Mouse (Mus musculus): ENCODE data around the gene Smagp. TPM values are rescaled to one million over a fixed set of nuclear protein-coding genes. Genes with fewer than 3 reads are reported as not detected.

The Smagp gene
- polyA plus RNA-seq, 1 experiment = not detected

DNA sequence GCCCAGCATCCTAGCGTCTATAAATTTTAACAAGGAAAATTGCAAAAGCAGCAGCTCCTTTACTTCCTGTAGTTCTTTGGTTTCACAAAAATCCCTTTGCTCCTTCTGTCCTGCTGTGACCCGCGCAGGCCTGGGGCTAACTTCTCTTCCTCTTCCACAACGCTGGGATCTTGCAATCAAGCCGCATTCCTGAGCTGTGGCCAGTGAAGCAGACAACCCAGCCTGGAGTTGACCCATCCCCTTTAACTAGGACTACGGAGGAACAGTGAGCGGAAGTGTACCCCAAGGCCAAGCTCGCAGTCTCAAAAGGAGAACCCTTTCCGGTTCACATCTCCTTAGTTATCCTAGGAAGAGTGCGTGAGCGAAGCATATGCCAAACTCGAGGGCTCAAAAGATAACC, 41.8 kb upstream of the Smagp start:
- H3K4me3 ChIP-seq (ENCODE audit: insufficient read depth, low read depth, low read length) = no peak overlapping the region
- H3K27ac ChIP-seq (ENCODE audit: insufficient read depth, low read depth, low read length) = no peak overlapping the region
- H3K4me1 ChIP-seq (ENCODE audit: control insufficient read depth, insufficient read depth, low read length) = peaks cover 3% of the 10 kb centered on the region; the same call in 1 of the 2 replicates
- 86% methylated on average over 12 of the region's 12 CpGs for WGBS
- TF ChIP-seq CTCF (IDR thresholded peaks at IDR 0.05; ENCODE audit: insufficient read depth, low read depth, low read length) = no peak
- TF ChIP-seq POLR2A (IDR thresholded peaks at IDR 0.05; ENCODE audit: insufficient read depth, low read depth, low read length) = no peak

DNA sequence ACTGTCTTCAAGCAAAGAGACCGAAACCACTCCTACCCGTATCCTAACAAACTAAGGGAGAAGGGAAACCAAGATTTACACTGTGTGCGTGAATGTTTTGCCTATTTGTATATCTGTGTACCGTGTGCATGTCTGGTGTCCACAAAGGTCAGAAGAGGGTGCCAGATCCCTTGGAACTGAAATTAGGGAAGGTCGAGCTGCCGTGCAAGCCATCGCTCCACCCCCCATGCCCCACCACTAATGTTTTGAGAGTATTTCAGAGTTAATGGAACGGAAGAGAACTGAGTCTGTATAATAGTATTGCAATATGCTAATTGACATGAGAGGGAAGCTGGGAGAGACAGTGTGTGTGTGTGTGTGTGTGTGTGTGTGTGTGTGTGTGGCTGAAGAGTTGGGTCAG, 40.9 kb upstream of the Smagp start:
- H3K27ac ChIP-seq (ENCODE audit: insufficient read depth, low read depth, low read length) = no peak overlapping the region
- TF ChIP-seq POLR2A (IDR thresholded peaks at IDR 0.05; ENCODE audit: insufficient read depth, low read depth, low read length) (no peak), CTCF (IDR thresholded peaks at IDR 0.05; ENCODE audit: insufficient read depth, low read depth, low read length) (no peak)
- no peak overlapping the region for H3K4me3 ChIP-seq (ENCODE audit: insufficient read depth, low read depth, low read length)
- H3K4me1 ChIP-seq (ENCODE audit: control insufficient read depth, insufficient read depth, low read length) = peaks cover 3% of the 10 kb centered on the region; the same call in 1 of the 2 replicates
- 78% methylated on average over 8 of the region's 8 CpGs for WGBS

DNA sequence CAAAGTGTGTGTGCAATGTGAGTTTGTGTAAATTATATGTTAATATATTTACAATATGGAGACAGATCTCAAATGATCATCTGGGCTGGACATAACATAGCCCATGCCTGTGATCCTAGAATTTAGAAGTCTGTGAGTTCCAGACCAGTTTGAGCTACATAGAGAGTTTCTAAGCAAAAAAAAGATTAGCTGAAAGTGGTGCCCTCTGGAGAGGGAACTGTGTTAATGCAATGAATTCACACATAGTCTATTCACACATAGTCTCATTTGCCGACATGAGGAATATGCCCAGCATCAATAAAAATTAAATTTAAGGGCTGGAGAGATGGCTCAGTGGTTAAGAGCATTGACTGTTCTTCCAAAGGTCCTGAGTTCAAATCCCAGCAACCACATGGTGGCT, 39.8 kb upstream of the Smagp start:
- H3K27ac ChIP-seq (ENCODE audit: insufficient read depth, low read depth, low read length) = no peak overlapping the region
- TF ChIP-seq POLR2A (IDR thresholded peaks at IDR 0.05; ENCODE audit: insufficient read depth, low read depth, low read length) (no peak), CTCF (IDR thresholded peaks at IDR 0.05; ENCODE audit: insufficient read depth, low read depth, low read length) (no peak)
- H3K4me3 ChIP-seq (ENCODE audit: insufficient read depth, low read depth, low read length) = no peak overlapping the region
- H3K4me1 ChIP-seq (ENCODE audit: control insufficient read depth, insufficient read depth, low read length) = peaks cover 3% of the 10 kb centered on the region; the same call in 1 of the 2 replicates
- WGBS = 79% methylated on average over 1 of the region's 1 CpGs

DNA sequence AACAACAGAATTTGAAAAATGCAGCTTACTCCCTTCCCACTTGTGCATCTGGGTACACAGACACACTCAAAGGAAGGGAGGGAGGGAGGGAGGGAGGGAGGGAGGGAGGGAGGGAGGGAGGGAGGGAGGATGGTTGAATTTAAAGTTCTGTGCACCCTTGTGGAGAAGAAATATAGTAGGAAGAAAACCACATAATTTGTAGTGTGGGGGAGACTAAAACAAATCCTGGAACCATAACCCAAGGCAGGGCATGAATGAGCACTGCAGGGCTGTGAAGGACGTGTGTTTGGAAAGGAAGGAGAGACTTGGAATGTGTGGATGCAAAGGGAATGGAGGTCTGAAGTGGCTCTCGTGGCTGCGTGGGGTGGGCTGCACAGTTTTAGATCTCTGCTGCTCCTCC, 38.7 kb upstream of the Smagp start:
- 65% methylated on average over 3 of the region's 3 CpGs for WGBS
- H3K4me1 ChIP-seq (ENCODE audit: control insufficient read depth, insufficient read depth, low read length) = peaks cover 3% of the 10 kb centered on the region; the same call in 1 of the 2 replicates
- H3K27ac ChIP-seq (ENCODE audit: insufficient read depth, low read depth, low read length) = no peak overlapping the region
- TF ChIP-seq POLR2A (IDR thresholded peaks at IDR 0.05; ENCODE audit: insufficient read depth, low read depth, low read length) = no peak
- no peak overlapping the region for H3K4me3 ChIP-seq (ENCODE audit: insufficient read depth, low read depth, low read length)

DNA sequence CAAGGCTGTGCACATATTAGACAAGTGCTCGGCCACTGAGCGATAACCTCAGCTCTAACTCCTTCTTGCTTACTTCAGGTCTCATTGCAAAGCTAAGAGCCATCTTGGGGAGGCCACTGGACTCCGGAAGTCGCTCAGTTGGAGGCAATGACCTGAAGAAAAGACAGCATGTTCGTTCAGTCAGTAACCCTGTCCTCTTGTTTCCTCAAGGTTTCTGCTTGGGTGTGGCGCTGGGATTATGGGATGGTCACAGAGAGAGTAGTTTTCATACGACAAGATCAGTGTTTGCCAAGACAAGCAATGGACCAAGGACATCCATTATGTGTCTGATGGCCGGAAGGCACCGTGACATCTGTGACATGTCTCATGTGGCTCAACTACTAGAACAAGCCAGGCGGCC, 37.8 kb upstream of the Smagp start:
- Histone ChIP-seq H3K4me3 (ENCODE audit: insufficient read depth, low read depth, low read length) (no peak overlapping the region), H3K27ac (ENCODE audit: insufficient read depth, low read depth, low read length) (no peak overlapping the region), H3K4me1 (ENCODE audit: control insufficient read depth, insufficient read depth, low read length) (peaks cover 3% of the 10 kb centered on the region; the same call in 1 of the 2 replicates)
- WGBS = 92% methylated on average over 10 of the region's 10 CpGs
- TF ChIP-seq POLR2A (IDR thresholded peaks at IDR 0.05; ENCODE audit: insufficient read depth, low read depth, low read length) (no peak), CTCF (IDR thresholded peaks at IDR 0.05; ENCODE audit: insufficient read depth, low read depth, low read length) (no peak)

DNA sequence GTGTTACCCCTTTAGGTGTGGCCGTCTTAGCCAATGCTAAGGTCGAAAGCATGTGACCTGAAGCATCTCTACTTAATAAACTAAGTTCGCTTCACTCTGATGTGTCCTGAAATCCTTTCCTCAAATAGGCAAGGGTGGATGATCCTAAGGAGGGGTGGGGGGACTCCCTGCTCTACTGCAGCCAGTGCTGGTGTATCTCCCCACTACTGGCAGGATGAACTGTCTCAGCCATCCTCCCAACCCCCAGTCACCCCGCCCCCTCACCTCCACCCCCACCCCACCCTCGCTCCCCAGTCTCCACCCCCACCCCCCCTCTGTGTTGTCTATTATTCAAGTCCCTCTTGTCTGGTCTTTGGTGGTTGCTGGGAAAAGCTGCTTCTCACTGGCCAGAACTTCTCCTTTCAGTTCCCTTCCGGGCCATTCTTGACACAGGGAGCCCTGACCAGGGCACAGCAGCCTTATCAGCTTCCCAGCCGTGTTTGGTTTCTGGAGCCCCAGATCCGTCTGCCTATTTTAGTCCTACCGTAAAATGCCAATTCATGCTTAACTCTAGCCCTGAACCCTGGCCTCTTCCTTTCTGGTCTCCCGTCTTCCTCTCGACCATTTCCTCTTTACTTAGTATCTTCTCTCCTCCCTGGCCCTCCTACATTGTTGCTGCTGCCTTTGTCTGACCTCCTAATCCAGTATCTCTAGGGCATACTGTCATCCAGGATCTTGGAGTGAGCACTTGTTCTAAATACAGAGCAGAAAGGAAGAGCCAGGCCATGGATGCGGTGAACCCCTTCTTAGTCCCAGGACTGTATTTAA, 37.0 kb upstream of the Smagp start:
- Histone ChIP-seq H3K4me3 (ENCODE audit: insufficient read depth, low read depth, low read length) (no peak overlapping the region), H3K27ac (ENCODE audit: insufficient read depth, low read depth, low read length) (no peak overlapping the region), H3K4me1 (ENCODE audit: control insufficient read depth, insufficient read depth, low read length) (peaks cover 3% of the 10 kb centered on the region; the same call in 1 of the 2 replicates)
- TF ChIP-seq CTCF (IDR thresholded peaks at IDR 0.05; ENCODE audit: insufficient read depth, low read depth, low read length) (no peak), POLR2A (IDR thresholded peaks at IDR 0.05; ENCODE audit: insufficient read depth, low read depth, low read length) (no peak)
- 66% methylated on average over 12 of the region's 12 CpGs for WGBS

DNA sequence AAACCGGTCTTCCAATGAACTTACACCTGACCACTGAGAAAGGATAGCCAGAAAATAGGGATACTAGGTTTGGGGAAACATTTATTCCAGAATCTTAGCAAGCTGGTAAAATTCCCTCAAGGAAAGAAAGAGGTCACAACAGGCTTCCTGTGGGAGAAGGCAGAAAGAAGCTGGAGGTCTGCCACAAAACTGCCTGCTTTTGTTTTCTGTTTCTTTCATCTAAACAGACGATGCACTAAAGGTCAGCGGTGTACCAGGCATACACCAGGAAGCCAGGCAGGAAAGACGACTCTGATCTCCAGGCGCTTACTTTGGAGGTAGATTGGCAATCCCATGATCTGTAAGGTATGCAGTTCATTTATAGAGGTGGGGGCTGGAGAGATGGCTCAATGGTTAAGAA, 34.1 kb upstream of the Smagp start:
- TF ChIP-seq CTCF (IDR thresholded peaks at IDR 0.05; ENCODE audit: insufficient read depth, low read depth, low read length) (no peak), POLR2A (IDR thresholded peaks at IDR 0.05; ENCODE audit: insufficient read depth, low read depth, low read length) (no peak)
- Histone ChIP-seq H3K4me3 (ENCODE audit: insufficient read depth, low read depth, low read length) (no peak overlapping the region), H3K4me1 (ENCODE audit: control insufficient read depth, insufficient read depth, low read length) (peaks cover 8% of the 10 kb centered on the region; the same call in 1 of the 2 replicates), H3K27ac (ENCODE audit: insufficient read depth, low read depth, low read length) (no peak overlapping the region)
- 53% methylated on average over 5 of the region's 5 CpGs for WGBS

DNA sequence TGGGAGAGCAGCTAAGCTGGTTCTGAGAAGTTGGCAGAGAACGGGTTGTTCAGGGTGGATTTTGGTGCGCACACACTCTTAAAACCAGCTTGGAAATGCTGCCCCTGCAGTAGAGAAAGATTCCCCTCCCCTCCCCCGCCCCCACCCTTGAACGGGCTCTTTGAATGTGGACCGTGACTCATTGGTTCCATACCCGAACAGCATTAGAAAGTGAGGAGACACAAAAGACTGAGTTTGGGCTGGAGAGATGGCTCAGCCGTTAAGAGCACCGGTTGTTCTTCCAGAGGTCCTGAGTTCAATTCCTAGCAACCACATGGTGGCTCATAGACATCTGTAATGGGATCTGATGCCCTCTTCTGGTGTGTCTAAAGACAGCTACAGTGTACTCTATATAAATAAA, 33.3 kb upstream of the Smagp start:
- peaks cover 5% of the 10 kb centered on the region; the same call in 1 of the 2 replicates for H3K4me1 ChIP-seq (ENCODE audit: control insufficient read depth, insufficient read depth, low read length)
- TF ChIP-seq POLR2A (IDR thresholded peaks at IDR 0.05; ENCODE audit: insufficient read depth, low read depth, low read length) (no peak), CTCF (IDR thresholded peaks at IDR 0.05; ENCODE audit: insufficient read depth, low read depth, low read length) (no peak)
- H3K27ac ChIP-seq (ENCODE audit: insufficient read depth, low read depth, low read length) = no peak overlapping the region
- no peak overlapping the region for H3K4me3 ChIP-seq (ENCODE audit: insufficient read depth, low read depth, low read length)
- 65% methylated on average over 8 of the region's 8 CpGs for WGBS

DNA sequence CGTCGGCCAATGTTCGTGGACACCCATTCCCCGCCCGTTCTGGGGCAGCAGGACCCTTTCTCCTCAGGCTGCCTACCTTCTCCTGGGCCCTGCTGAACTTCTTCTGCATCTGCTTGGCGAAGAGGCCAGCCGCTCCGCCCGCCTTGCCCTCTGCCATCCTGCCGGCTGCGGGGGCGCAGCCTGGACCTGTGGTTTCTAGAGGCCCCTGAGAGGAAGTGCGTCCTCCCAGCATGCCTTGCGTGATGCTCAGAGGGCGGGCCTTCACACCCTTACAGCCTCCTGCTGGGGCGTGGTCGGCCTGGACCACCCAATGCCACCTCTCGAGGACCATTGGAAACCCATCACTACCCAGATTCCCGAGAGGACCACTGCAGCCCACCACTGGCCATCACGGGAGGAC, 32.6 kb upstream of the Smagp start, which contains the start of gene Bin2:
Gene Bin2 (minus strand): TSS at position 217 of the 400 bp plus-strand sequence.
- Histone ChIP-seq H3K27ac (ENCODE audit: insufficient read depth, low read depth, low read length) (no peak within 1 kb of the TSS), H3K4me1 (ENCODE audit: control insufficient read depth, insufficient read depth, low read length) (peaks cover 5% of the 10 kb centered on the region; the same call in 1 of the 2 replicates), H3K4me3 (ENCODE audit: insufficient read depth, low read depth, low read length) (peak within 1 kb of the TSS; percentile 15; the same call in 1 of the 2 replicates)
- WGBS = 94% methylated on average over 20 of the region's 20 CpGs
- TF ChIP-seq CTCF (IDR thresholded peaks at IDR 0.05; ENCODE audit: insufficient read depth, low read depth, low read length) (no peak), POLR2A (IDR thresholded peaks at IDR 0.05; ENCODE audit: insufficient read depth, low read depth, low read length) (no peak)

All from olfactory bulb, adult 2 months (tissue).